Mouse (Mus musculus) adrenal gland, postnatal 25 days (tissue): ENCODE data around the gene Fgd6. TPM values are rescaled to one million over a fixed set of nuclear protein-coding genes. Genes with fewer than 3 reads are reported as not detected.

Source experiments
- DNase-seq: peaks from one replicate; pipeline ENCODE4 v3.0.0; 2021; ENCODE audit warnings: mixed read lengths
- total RNA-seq: library from RNA; stranded (reverse); gene quantifications from 2 replicates; pipeline ENCODE4 v1.2.3, GENCODE M21; 2021

Fgd6 gene
- total RNA-seq, 1 experiment from 2014 or later: 6.3 TPM

DNA sequence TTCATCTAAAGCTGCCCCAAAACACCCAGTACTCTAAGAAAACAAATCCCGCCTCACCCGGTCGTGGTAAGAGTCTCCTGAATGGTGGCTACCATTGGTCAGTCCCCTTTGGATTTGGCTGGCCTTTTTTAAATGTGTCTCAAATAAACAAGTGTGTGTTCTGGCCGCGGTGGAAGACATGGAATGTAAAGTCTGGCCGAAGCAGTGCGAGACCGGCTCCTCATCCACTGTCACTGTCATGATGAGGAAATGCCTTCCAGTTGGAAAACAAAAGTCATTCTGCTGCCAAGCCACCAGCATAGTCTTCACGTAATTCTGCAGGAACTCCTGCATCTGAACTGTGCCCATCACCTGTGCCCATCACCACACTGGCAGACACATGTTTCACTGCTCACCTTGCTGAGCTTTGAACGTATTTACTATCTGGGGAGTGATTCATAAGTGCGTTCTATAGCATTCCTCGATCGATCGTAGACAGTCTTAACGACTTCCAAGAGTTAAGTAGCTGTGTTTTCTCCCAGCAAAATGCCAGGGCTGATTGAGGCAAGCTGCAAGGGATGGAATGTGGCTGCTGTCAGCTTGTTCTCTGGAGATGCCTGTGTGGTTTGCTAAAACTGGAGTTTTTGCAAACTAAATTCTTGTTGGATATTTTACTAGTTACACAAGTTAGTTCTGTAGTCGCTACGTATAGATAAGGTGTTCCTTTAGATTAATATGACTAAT lies 60.1 kb downstream of the Fgd6 start:
- DNase-seq: no peak

DNA sequence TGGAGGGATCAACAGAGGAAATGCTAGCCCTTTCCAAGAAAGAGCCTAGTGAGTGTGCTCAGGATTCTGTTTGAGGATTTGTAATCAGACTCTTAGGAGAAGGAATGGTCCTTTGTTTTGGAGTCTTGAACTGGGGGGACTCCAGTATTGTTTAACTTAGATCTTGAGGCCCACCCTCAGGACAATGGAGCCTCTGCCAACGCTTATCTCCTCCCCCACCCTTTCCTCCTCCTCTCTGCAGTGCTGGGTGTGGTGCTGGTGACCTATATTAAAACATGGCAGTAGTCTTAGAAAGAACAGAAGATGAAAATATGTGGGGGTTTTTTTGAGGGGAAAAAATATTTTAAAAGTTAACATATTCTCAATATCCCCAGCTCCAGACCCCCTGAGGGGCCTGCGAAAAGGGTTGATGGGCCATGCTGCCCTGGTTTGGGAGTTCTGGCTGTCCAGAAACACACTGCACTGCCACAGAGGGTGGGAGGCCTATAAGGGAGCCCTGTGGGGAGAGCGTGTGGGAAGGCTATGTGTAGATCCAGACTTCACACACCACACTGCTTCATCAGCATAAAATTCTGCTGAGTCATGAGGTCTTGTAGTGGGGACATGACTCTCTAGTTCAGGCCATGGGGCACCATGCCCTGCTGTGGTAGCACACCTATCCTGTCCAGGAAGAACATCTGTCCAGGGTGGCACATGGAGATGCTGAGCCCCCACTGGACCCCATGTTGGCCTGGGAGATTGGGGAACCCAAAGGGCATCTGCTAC lies 61.5 kb downstream of the Fgd6 start:
- DNase-seq: no peak

DNA sequence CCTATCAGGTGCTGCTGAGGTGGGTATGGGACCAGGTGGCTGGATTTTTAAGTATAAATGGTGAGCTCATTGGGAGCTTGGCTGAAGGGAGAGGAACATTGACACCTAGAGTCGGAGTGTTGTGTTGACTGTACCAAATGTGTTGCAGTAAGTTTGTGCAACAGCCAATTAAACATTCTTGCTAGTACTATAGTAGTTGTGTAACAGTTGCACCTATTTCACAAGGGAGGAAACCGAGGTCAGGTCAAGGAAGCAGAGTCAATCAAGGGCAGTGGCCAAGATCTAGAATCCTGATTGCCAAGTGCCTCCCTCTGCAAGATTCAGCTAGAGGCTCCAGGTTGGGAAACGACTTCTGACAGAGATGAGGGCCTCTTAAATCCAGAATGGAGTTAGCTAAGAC lies 62.3 kb downstream of the Fgd6 start:
- no peak for DNase-seq

DNA sequence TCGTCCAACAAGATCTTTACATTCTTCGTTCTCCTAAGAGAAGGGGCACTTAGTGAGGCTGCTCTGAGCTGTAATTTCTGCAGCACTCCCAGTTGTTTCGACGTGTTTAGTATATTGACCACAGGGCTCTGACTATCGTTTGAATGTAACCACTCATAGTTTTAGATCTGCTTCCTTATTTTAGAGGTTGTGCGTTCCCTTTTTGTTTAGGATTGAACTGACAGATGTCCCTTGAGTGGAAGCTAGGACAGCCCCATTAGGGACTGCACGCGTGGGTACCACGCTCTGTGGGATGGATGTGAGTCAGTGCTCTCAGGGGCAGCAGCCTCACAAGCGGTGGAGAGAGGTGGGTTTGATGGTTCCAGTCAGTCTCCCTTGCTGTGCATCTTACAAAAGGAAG lies 69.7 kb downstream of the Fgd6 start:
- DNase-seq: no peak

DNA sequence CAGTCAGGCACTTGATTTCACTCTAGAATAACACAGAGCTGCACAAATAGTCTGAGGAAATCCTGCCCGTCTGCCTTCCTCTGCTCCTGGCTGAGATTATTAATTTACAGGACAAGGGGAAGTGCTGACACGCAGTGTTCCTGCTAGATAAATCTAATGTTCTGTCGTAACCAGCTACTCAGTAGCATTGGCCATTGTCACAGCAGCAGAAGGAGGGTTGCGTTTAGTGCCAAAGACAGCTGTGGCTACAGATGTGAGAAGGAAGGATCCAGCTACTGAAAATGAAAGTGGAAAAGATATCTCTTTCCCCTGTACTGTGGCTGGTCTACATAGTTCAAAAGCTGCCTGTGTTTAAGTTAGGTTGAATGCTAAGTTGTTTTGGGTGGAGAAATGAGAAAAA lies 71.4 kb downstream of the Fgd6 start:
- no peak for DNase-seq

DNA sequence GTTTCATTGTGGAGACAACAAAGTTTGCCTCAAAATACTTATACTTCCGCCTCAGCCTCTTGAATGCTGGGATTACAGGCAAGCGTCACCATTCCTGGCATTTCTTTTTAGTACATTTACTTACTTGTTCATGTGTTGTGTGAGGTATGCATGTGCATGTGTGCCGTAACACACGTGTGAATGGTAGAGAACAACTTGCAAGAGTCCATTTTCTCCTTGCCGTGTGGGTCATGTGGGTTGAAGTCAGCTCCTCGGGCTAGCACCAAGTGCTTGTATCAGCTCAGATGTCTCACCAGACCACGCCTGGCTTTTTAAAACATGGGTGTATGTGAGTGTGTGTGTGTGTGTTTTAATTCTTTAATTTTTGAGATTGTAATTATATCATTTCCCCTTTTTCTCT lies 71.8 kb downstream of the Fgd6 start:
- DNase-seq: no peak

DNA sequence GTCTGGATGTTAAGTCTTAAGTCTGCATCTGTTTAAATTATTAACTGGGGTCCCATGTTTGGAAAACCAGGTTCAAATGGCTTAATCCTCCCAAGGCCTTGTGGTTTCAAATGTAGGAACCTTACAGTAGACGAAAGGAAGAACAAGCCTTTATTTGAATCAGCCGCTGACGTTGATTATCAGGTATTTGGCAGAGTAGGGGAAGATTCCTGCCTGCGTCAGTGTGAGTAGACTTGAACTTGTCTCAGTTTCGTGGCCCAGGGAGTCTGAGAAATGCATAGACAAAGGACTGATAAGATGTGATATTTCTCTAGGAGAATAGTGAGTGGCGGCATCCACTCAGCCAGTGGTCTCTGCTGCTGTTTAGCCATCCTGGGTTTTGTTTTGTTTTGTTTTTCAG lies 73.0 kb downstream of the Fgd6 start:
- DNase-seq: no peak

DNA sequence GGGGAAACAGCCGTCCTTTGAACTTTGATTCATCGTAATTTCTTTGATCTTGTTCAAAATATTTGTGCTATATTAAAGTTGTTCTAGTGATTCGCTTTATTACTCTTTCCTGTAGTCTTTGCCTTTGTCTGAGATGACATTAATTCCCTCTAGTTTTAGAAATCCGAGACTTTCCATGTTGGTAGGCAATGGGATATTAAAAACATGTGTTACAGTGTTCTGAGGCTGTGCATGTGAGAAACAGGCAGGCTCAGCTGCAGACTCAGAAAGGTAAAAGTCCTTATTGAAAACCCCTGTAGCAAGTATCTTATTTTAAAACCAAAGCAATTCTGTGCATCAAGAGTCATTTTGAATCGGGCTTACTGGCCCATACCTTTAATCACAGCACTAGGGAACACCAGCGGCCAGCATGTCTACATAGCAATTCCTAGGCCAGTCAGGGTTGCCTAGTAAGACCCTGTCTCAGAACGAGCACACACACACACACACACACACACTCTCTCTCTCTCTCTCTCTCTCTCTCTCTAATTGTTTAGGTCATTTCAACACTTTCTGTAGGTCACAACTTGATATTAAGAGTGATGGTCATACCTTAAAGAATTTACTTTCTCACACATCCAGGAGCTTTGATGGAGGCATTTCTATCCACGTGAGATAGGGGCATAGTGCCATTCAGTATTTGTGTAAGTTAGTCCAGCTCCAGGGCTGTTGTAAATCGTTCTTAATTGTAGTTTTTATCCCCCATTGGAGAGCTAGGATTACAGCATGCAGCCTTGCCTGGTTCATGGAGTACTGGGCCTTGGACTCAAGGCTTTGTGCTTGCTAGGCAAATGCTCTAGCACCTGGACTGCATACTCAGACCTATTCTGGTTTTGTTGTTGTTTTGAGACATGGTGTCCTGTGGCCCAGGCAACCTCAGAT lies 75.3 kb downstream of the Fgd6 start:
- no peak for DNase-seq

DNA sequence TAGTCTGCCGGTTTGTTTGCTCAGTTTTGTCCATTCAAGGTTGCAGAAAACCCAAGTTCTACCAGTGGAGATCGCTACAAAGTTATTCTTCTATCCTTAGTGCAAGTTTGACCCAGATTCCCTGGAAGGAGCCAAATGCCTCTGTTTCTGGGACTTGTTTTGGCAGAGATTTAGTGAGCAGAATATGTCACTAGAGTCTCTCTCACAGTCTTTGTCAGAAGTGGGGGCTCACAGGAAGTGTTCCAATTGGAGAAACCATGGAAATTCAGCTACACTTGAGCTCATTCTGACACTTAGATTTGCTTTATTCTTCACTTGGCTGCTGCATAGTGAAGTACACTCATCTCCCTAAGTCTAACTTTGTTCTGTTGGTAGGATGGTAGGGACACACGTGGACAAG lies 76.4 kb downstream of the Fgd6 start:
- DNase-seq: no peak

DNA sequence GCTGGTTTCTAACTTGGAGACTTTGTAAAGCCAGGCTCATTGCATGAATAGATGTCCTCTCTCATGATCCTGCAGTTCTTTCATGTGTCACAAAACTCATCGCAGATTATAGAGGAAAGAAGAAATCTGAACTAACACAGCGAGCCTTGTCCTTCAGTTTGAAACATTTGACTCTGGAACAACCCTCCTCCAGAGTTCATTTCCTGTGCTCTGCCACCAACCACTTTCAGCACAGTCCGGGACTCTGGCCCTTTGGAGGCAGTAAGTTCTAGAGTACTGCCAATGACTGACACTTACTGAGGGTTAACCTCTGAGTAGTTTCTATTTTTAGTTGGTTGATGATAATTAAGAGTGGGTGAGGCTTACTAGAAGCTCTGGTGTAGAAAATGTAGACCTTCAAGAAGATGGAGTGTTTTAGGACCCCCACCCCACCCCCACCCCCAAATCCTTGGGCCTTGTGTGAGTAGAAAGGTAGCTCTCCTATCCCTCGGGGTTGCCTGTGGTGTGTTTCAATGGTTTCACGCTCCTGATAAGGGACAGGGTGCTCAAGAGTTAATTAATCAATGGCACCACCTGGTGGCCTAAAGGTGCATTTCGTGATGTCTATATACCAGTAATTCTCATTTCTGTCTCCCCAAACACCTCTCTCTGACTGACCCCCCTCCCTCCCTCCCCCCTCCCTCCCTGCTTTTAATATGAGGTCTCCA lies 80.2 kb downstream of the Fgd6 start:
- peak; percentile 69 for DNase-seq

DNA sequence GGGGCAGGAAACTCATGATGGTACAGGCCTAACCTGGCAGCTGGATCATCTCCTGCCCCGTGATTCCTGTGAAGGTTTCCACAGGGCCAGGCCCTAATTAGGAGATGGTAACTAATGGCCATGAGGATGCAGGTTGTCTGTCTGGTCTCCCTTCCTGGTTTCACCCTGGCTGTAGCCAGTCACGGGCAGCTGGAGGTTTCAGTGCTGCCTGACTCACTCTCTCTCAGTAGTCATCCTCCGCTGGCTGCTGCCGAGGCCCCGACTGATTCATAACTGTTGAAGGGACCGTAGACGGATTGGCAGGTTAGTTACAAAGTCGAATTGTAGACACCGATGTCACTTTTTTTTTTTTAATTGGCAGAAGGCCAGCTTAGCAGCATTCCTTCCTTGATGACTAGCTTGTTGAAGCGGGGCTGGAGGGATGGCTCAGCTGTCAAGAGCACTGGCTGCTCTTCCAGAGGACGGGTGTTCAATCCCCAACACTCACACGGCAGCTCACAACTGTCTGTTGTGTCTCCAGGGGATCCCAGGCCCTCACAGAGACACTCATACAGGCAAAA lies 81.1 kb downstream of the Fgd6 start:
- peak; percentile 42 for DNase-seq

DNA sequence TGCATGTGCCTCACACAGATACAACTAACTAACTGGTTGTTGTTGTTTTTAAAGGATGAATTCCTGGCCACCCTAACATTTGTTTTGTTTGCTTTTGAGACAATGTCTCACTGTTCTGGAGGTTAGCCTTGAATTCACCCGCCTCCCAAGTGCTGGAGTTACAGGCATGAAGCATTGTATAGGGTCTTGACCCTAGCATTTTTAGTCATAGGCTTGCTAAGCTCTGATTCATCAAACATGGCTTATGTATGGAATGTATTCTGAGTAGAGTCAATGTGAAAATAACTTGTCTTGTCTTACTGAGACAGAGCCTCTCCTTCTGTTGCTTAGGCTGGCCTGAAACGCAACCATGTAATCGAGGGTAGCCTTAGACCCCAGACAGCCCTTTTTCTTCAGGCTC lies 82.1 kb downstream of the Fgd6 start:
- no peak for DNase-seq

DNA sequence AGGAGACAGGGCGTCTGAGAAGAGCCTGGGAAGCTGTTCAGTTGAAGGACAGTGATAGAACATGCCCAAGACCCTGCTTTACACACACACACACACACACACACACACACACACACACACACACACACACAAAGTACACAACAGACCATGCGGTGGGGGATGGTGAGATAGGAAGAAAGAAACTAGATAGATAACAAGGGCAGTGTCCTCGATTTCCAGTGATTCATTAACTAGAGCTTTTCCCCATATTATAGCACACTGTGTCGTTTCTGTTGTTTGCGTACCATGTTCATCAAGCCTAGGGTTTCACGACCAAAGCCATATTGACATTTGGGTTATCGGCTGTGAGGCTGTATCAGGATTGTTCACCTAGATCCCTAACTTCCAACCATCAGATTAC lies 83.2 kb downstream of the Fgd6 start:
- DNase-seq: no peak

DNA sequence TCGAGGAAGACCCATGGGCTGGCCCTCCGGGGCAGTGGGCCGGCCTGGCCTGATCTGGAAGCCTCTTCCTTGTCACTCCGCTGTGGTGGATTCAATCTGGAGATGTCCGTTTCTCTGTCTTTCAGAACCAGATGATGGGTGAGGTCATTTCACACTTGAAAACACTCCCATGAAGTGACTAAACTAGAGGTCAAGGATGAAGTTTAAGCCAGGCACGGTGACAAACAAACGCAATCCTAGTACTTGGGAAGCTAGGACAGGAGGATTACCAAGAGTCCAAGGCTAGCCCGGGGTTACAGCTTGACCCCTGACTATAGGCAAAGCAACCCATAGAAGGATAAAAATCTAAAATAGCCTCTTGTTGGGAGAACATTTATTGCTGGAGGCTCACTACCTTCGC lies 84.9 kb downstream of the Fgd6 start:
- no peak for DNase-seq

DNA sequence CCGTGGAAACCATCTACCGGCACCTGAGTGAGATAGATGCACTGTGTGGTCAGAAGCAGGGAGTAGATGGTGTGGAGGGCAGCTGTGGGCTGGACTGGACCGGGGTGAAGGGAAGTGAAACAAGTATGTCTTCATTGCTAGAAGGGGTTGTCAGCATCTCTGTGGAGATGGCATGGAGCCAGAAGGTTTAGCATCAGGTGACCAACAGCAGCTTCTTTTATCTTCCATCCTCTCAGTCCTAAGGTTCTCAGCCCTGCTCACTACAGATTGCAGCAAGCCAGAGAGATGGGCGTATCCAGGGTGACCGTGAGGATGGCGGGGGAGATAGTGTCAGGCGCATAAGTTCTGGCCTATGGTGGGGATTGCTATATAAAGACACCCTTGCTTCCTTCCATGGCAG lies 86.8 kb downstream of the Fgd6 start:
- DNase-seq: no peak

DNA sequence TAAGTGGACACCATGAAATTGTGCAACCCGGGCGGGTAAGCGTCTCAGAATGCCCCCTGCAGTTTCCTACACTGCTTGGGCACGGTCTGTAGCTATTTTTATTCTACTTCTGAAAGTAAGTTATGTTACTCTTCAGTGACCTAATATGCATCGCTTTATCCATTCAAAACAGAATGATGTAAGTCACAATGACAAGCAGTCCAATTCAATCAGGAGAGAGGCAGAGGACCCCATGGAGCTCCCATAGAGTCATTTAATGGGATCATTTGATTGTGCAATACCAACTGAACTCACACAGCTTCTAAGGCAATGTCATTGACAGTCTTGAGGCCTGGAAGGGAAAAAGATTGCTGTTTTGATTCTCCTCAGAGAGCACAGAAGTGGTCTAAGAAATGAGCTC lies 87.8 kb downstream of the Fgd6 start:
- DNase-seq: no peak

DNA sequence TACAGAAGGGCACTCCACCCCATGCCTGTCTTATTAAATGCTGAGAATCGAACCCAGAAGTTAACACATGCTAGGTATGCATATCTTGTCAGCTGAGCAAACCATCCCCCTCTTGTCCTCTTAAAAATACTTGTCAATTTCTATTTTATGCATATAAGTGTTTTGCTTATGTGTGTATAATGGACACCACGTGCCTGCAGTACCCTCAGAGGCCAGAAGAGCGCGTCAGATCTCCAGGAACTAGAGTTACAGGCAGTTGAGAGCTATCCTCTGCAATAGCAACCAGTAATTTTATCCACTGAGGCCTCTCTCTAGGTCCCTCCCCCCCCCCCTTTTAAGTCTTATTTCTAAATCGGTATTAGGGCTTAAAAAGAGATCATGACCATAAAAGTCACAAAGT lies 88.6 kb downstream of the Fgd6 start:
- DNase-seq: no peak

DNA sequence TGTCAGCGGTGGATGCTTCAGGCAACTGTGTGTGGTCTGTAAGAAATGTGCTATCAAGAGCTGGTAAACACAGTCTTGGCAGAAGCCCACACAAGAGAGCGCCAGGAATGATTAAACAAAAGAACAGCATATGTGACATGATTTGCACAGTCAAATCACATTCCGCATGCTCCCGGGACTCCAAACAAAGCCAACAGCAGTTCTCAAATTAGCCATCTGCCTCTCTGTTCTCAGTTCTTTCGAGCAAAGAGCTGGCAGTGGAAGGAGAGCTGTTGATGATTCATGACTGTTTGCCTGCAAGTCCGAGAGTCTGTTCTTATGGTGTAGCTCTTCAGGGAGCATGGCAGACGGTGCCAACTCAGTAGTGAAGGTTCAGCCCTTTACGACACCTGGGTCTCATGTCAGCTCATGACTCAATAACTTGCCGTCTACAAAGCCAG lies 93.9 kb downstream of the Fgd6 start:
- DNase-seq: no peak

DNA sequence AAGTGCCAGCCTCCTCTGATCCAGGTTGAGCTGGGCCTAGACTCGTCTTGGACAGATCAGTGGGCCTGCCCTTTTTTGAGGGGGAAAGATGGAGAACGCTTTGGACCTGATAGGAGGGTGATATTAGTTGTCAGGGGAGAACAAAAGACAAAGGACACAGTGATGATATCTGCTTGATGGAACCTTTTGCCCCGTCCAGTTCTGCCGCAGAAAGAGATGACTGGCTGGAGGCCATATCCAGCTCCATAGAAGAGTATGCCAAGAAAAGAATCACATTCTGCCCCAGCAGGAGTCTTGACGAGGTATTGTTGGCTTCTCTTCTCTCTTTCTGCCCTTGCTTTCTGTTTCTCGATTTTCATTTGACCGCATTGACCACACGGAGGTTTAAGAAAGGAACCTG lies 97.3 kb downstream of the Fgd6 start:
- DNase-seq: no peak

DNA sequence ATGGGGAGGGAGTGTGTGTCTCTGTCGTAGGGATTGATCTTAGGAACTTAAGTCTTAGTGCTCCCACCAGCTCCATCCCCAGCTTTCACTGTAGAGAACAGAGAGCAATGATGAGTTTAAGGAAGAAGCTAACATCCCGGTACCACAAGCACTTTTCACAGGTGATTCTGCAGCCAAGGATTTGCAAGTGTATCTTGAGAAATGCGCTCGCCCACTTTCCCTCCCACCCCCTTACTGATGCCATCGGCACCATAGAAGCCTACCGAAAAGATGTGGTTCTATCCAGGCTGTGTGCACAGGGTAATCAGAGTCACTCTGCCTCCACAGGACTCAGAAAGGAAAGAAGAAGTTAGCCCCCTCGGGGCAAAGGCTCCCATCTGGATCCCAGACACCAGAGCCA lies 97.9 kb downstream of the Fgd6 start:
- no peak for DNase-seq

DNA sequence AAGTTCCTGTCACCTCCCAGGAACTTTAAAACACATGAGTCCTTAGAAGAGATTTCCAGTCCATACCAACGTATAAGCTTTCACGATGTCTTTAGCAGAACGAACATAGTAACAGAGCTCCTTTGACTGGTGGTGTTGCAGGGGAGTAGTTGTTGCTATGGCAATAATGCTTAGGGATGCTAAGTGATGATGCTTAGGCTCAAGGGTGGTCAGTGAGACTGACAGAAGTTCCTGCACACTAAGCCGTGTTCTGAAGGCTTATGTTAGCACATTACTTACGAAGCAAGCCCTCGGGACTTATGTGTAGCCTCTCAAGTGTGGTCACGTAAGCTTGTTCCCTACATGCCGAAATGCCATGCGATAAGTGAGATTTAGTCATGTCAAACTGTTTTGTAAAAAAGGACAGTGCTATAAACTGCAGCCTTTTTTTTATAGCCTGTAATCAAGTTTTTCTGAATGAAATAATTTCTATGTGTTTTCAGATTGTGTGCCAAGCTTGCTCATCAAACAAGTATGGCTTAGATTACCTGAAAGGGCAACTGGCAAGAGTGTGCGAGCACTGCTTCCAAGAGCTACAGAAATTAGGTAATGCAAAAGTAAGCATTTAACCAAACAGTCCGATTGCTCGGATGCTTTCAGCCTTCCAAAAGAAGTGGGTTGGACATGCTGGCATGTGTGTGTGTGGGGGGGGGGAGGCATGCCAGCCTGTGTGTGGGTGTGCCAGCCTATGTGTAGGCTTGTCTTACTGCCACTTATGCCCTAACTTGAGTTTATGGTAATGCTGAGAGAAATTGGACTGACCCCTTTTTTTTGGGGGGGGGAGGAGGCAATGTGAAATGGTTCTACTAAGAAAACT lies 99.0 kb downstream of the Fgd6 start:
- DNase-seq: no peak
